24 mouse cellular contexts compared by ENCODE assay signal in the genomic region with DNA sequence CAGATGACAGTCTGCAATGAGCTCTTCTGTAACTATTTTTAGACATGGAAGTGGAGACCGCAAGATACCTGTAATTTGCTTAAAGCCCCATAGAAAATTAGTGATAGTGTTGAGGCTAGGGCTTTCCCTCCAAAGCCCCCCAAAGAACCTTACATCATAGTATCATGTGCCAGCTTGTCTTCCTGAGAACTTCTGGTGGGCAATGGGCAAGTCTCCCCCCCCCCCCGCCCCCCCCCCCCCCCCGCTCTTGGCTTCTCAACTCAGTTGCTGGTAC. TPM values are rescaled to one million over a fixed set of nuclear protein-coding genes. Genes with fewer than 3 reads are reported as not detected.
DNase-seq lines count a peak whose midpoint lies in the region; ATAC-seq lines count a peak whose summit lies in the region.
"Had no signal": no experiment of that assay in that cellular context is flagged by ENCODE, and none has a peak within 500 bp of the region (broad histone marks: within the 10 kb centered on the region; RNA-seq: fewer than 3 reads in every experiment).

No protein-coding gene starts in this region.

- no peak overlapping the region for H3K27ac ChIP-seq in hindbrain, embryonic 12.5 days
- H3K27ac ChIP-seq: embryonic facial prominence, embryonic 13.5 days; embryonic facial prominence, embryonic 15.5 days; forebrain, embryonic 10.5 days; forebrain, embryonic 12.5 days had no signal

- H3K36me3 ChIP-seq in hindbrain, embryonic 12.5 days, result no peaks in the 10 kb centered on the region
- H3K36me3 ChIP-seq: embryonic facial prominence, embryonic 13.5 days; embryonic facial prominence, embryonic 15.5 days; forebrain, embryonic 10.5 days; forebrain, embryonic 12.5 days; G1E had no signal

- no peaks in the 10 kb centered on the region for H3K9me3 ChIP-seq in hindbrain, embryonic 12.5 days (replicated peaks)
- H3K9me3 ChIP-seq: embryonic facial prominence, embryonic 15.5 days; forebrain, embryonic 10.5 days; forebrain, embryonic 12.5 days; G1E had no signal

- no peaks in the 10 kb centered on the region for H3K4me1 ChIP-seq in hindbrain, embryonic 12.5 days
- H3K4me1 ChIP-seq: embryonic facial prominence, embryonic 13.5 days; embryonic facial prominence, embryonic 15.5 days; forebrain, embryonic 10.5 days; forebrain, embryonic 12.5 days had no signal

- H3K27me3 ChIP-seq in hindbrain, embryonic 12.5 days, result no peaks in the 10 kb centered on the region
- H3K27me3 ChIP-seq: embryonic facial prominence, embryonic 13.5 days; embryonic facial prominence, embryonic 15.5 days; forebrain, embryonic 12.5 days had no signal

- 100% methylated on average over 1 of the region's 3 CpGs for WGBS in hindbrain, embryonic 12.5 days

- peak; percentile 47 for ATAC-seq in CD4-positive, CD25-positive, alpha-beta regulatory T cell, adult 4 months
- ATAC-seq in activated CD4-positive, CD25-positive, alpha-beta regulatory T cell, adult 4 months, result peak; percentile 43
- no peak for ATAC-seq in hindbrain, embryonic 12.5 days (ENCODE audit: low FRiP score)
- ATAC-seq: forebrain, embryonic 14.5 days; forebrain, embryonic 16.5 days; Patski had no signal

- DNase-seq in CD4-positive, CD25-positive, alpha-beta regulatory T cell, adult 2 months (ENCODE audit: low read depth, low spot score), result peak; percentile 41
- no peak for DNase-seq in cerebellum, postnatal 25 days
- DNase-seq in T-cell, adult 2 months (ENCODE audit: low spot score), result no peak
- DNase-seq: adrenal gland, adult 8-10 months; adrenal gland, postnatal 14 days; adrenal gland, postnatal 36 days; cerebellum, adult 11-12 months; cerebellum, adult 2 months; cerebellum, adult 9-10 months; cerebellum, postnatal 10 days; cerebellum, postnatal 36 days; embryo, embryonic 11 days had no signal

- H3K4me3 ChIP-seq in hindbrain, embryonic 12.5 days, result no peak overlapping the region
- H3K4me3 ChIP-seq: embryonic facial prominence, embryonic 13.5 days; embryonic facial prominence, embryonic 15.5 days; erythroblast, embryonic 14.5 days; forebrain, embryonic 10.5 days; forebrain, embryonic 12.5 days had no signal

- H3K4me2 ChIP-seq in hindbrain, embryonic 12.5 days (replicated peaks), result no peak overlapping the region
- H3K4me2 ChIP-seq: embryonic facial prominence, embryonic 13.5 days; embryonic facial prominence, embryonic 15.5 days; forebrain, embryonic 12.5 days had no signal

- no peak overlapping the region for H3K9ac ChIP-seq in hindbrain, embryonic 12.5 days
- H3K9ac ChIP-seq: embryonic facial prominence, embryonic 13.5 days; embryonic facial prominence, embryonic 15.5 days; forebrain, embryonic 12.5 days had no signal

RNA-seq across cellular contexts. Expression of a gene that starts 23.0 kb away (rescaled TPM):
- 100 to 1,000 TPM; 277 to 361 TPM for polyA plus RNA-seq in CD4-positive, CD25-positive, alpha-beta regulatory T cell, adult 4 months (2017; shearing (Covaris generic))
- polyA plus RNA-seq in activated CD4-positive, CD25-positive, alpha-beta regulatory T cell, adult 4 months (2017; shearing (Covaris generic)), result 100 to 1,000 TPM; 243 to 261 TPM
- polyA plus RNA-seq in hindbrain, embryonic 12.5 days (2016; fragmentation: Nextera tagmentation; extraction: Ambion mirVana), result 0.25 and 0.42 TPM in 2 replicates
- polyA plus RNA-seq: erythroblast, embryonic 14.5 days; forebrain, embryonic 12.5 days; forebrain, embryonic 14.5 days; forebrain, embryonic 16.5 days; G1E had no signal

RNA-seq across cellular contexts. Expression of a gene that starts 53.0 kb away (rescaled TPM):
- 100 to 1,000 TPM; 179 to 201 TPM for polyA plus RNA-seq in CD4-positive, CD25-positive, alpha-beta regulatory T cell, adult 4 months (2017; shearing (Covaris generic))
- polyA plus RNA-seq in activated CD4-positive, CD25-positive, alpha-beta regulatory T cell, adult 4 months (2017; shearing (Covaris generic)), result 100 to 1,000 TPM; 133 to 172 TPM
- 366 and 375 TPM in 2 replicates for polyA plus RNA-seq in hindbrain, embryonic 12.5 days (2016; fragmentation: Nextera tagmentation; extraction: Ambion mirVana)

Comparison
In these comparisons a context has a peak if more than half of its experiments do, and no peak if none do; other contexts are left out.
1. RNA of a gene that starts 23.0 kb away (polyA plus RNA-seq): 277 to 361 TPM in CD4-positive, CD25-positive, alpha-beta regulatory T cell, adult 4 months and 243 to 261 TPM in activated CD4-positive, CD25-positive, alpha-beta regulatory T cell, adult 4 months; 0.25 to 0.42 TPM in hindbrain, embryonic 12.5 days; every median in the first group is over 100 times any median in the second.